Mouse (Mus musculus): ENCODE measurements around the gene Tnfrsf14.

- no peak for TF ChIP-seq CTCF (IDR thresholded peaks at IDR 0.05; ENCODE audit: extremely low read depth, insufficient read depth, low read length)
- no peak for TF ChIP-seq POLR2A (IDR thresholded peaks at IDR 0.05; ENCODE audit: extremely low read depth, insufficient read depth, low read length)
These were observed 24.3 kb upstream of the Tnfrsf14 start for GRCm38 (mm10) chr4:154952461-154953241.
